Mouse (Mus musculus): ENCODE measurements at regions not wholly inside any gene's neighbourhood (a gene's known extent, or its start where the extent isn't known, plus 50 kb on each side); places are given as distances from the start of the nearest gene placed in this dataset.
A peak's percentile ranks its signal among the peaks of the same experiment; 100 is the strongest.

- DNase-seq (ENCODE audit: low spot score), result no peak
These were observed 133.3 kb upstream of the Tmpo start for GRCm38 (mm10) chr10:91314441-91314840.

GRCm38 (mm10) chr10:91313316-91313715 lies 132.2 kb upstream of the Tmpo start:
- DNase-seq (ENCODE audit: low spot score), result no peak

- DNase-seq (ENCODE audit: low spot score), result no peak
These were observed 131.8 kb upstream of the Tmpo start for GRCm38 (mm10) chr10:91312913-91313312.

- DNase-seq (ENCODE audit: low spot score), result no peak
These were observed 119.0 kb upstream of the Tmpo start for GRCm38 (mm10) chr10:91300067-91300466.

GRCm38 (mm10) chr10:91297792-91298460 lies 116.8 kb upstream of the Tmpo start:
- DNase-seq (ENCODE audit: low spot score), result no peak

GRCm38 (mm10) chr10:91295345-91295744 lies 114.2 kb upstream of the Tmpo start:
- DNase-seq (ENCODE audit: low spot score), result no peak

- DNase-seq (ENCODE audit: low spot score), result no peak
These were observed 112.1 kb upstream of the Tmpo start for GRCm38 (mm10) chr10:91293226-91293625.

- no peak for DNase-seq (ENCODE audit: low spot score)
These were observed 103.1 kb upstream of the Tmpo start for GRCm38 (mm10) chr10:91284259-91284658.

GRCm38 (mm10) chr10:91270955-91271741 lies 90.0 kb upstream of the Tmpo start:
- DNase-seq (ENCODE audit: low spot score), result peak; percentile 81

GRCm38 (mm10) chr10:91270268-91270954 lies 89.3 kb upstream of the Tmpo start:
- peak; percentile 75 for DNase-seq (ENCODE audit: low spot score)

GRCm38 (mm10) chr10:91267886-91268285 lies 86.8 kb upstream of the Tmpo start:
- DNase-seq (ENCODE audit: low spot score), result no peak

GRCm38 (mm10) chr10:91260416-91260815 lies 79.3 kb upstream of the Tmpo start:
- DNase-seq (ENCODE audit: low spot score), result no peak

GRCm38 (mm10) chr10:91249681-91250195 lies 68.6 kb upstream of the Tmpo start:
- no peak for DNase-seq (ENCODE audit: low spot score)

- DNase-seq (ENCODE audit: low spot score), result no peak
These were observed 63.2 kb upstream of the Tmpo start for GRCm38 (mm10) chr10:91244297-91244696.

GRCm38 (mm10) chr10:91242491-91243046 lies 61.5 kb upstream of the Tmpo start:
- no peak for DNase-seq (ENCODE audit: low spot score)

GRCm38 (mm10) chr10:91241611-91242005 lies 60.5 kb upstream of the Tmpo start:
- DNase-seq (ENCODE audit: low spot score), result no peak

GRCm38 (mm10) chr10:91240856-91241610 lies 59.9 kb upstream of the Tmpo start:
- DNase-seq (ENCODE audit: low spot score), result peak; percentile 53

GRCm38 (mm10) chr10:91240320-91240719 lies 59.2 kb upstream of the Tmpo start:
- no peak for DNase-seq (ENCODE audit: low spot score)

GRCm38 (mm10) chr10:91236844-91237243 lies 55.7 kb upstream of the Tmpo start:
- DNase-seq (ENCODE audit: low spot score), result peak; percentile 45

GRCm38 (mm10) chr10:91234709-91235108 lies 53.6 kb upstream of the Tmpo start:
- DNase-seq (ENCODE audit: low spot score), result no peak

Data from ovary, postnatal 36 days (tissue).